Mouse (Mus musculus): Measurements from ENCODE around the gene Ccdc6. TPM values are rescaled to one million over a fixed set of nuclear protein-coding genes. Genes with fewer than 3 reads are reported as not detected.

The Ccdc6 gene
- polyA plus RNA-seq, 1 experiment from 2014 or later = 35.3 TPM

GRCm38 (mm10) chr10:70230352-70230751 lies 133.4 kb downstream of the Ccdc6 start:
- peaks cover 17% of the 10 kb centered on the region for H3K27me3 ChIP-seq
- ChIA-PET CTCF (no interaction called here), POLR2A (no interaction called here)
- DNase-seq (ENCODE audit: low read depth, low spot score) (no peak), ATAC-seq (no peak)
- TF ChIP-seq CTCF (IDR thresholded peaks at IDR 0.05) = no peak
- in situ Hi-C loops (cut with MboI; ENCODE audit: low pct_unique_long_range_greater_than_20kb) = no loop called here

GRCm38 (mm10) chr10:70237936-70238335 lies 141.0 kb downstream of the Ccdc6 start:
- peaks cover 10% of the 10 kb centered on the region for H3K27me3 ChIP-seq
- ChIA-PET CTCF (no interaction called here), POLR2A (no interaction called here)
- ATAC-seq (no peak), DNase-seq (ENCODE audit: low read depth, low spot score) (no peak)
- no peak for TF ChIP-seq CTCF (IDR thresholded peaks at IDR 0.05)
- in situ Hi-C loops (cut with MboI; ENCODE audit: low pct_unique_long_range_greater_than_20kb) = loop anchor here (5.0 kb wide), 1 partner anchor 44 kb away; no protein-coding TSS in a partner anchor

Other genes with a start within 250 kb of the Ccdc6 start
- gene Mrln, start 107.5 kb downstream of the Ccdc6 start, polyA plus RNA-seq (2021) = not detected
- 0.42 TPM for gene Slc16a9, start 148.0 kb downstream of the Ccdc6 start, polyA plus RNA-seq (2021)

Data from Patski (cell line).